Mouse (Mus musculus) mouse trophoblast stem cell (cell line): ENCODE data around the gene Sobp.

Experiments used
- in situ Hi-C, 2 experiments: fragments of 300-500 bp; cut with MseI, MboI; formaldehyde crosslinking; loops; 2 replicates in 1 of 2; 3 replicates in 1 of 2; pipeline ENCODE4 v1.15.1; 2025

Gene Sobp

DNA sequence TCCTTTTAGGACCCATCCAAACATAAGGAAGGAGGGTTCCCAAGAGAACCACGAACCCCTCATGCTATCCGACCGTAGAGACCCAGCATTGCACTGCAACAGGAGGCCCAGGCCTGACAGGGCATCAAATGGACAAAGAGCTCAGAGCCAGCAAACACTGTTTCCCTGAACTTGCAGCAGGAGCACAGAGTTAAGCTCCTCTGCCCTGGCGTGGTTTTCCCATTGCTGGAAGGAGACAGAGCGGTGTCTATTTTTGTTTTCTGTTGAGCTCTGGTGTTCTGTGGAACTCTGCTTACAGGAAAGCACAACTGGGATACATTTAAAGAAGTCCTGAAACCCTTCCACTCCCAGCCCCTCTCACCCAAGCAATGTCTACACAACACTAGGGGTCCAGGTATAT is 15.0 kb downstream of the Sobp start:
- in situ Hi-C loops: no loop called here

DNA sequence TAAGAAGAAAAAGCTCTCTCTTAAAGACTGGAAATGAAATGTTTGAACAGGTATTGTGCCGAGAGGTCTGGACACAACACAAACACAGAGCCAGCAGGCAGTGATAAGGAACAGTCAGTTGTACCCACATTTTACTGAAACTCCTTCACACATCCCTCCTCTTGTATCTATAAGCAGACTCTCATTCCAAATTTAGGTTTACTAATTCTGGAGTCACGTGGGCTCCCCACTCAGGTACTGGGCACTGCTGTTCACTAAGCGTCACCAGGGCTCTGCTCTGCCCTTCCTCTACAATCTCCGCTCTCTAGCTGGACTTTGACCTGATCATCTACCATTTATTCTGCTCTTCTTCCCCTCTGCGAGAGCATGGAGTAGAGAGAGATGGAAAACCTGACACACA is 15.4 kb downstream of the Sobp start:
- in situ Hi-C loops: no loop called here

DNA sequence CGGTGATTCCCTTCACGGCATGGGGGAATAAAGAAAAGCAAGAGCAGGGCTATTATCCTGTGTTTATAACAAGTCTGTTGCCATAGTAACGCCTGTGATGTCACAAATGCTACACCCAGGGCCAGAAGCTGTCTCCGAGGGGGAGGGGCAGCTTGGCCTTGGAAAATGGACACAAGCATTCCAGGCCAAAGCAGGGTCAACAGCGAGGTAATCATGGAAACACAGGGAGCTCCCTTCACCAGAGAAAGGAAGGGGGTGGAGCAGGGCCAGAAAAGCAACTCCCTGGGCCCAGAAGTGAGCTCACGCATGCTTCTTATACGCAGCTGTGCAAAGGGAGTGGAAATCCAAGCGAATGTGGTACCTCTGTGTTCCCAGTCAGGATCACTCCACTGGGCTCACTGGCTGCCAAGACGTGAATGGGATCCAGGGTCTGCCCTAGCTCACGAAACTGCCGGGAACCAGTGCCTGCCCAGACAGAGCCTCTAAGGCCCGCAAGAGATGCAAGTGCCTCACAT is 19.2 kb downstream of the Sobp start:
- in situ Hi-C loops: no loop called here

DNA sequence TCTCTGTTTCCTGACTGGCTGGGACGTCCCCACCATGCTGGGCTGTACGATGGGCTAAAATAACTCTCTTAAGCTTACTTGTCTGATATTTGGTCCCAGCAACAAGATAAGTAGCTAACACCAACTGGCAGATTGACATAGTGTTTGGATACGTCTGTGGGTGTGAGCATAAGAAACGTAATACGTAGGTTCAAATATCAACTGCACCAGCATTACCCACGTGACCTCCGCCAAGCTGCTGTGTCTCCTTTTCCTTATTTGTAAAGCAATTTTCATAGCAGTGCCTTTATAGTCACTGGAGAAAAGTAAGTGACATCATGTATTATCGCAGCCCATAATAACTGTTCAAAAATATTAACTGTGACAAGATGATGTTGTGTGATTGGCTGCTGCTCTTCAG is 21.7 kb downstream of the Sobp start:
- in situ Hi-C loops: no loop called here

DNA sequence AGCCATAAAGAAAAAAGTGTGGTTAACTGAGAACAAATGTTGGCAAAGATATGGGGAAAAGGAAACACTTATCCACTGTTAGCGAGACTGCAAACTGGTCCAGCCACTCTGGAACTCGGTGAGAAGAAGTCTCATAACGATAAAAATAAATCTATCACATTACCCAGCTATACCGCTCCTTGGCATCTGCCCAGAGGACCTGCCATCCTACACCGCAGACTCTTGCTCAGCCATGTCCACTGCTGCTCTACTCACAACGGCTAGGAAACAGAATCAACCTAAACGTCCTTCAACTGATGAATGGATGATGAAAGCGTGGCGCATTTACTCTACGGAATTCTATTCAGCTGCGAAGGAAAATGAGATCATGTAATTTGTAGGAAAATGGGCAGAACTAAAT is 25.9 kb downstream of the Sobp start:
- in situ Hi-C loops: no loop called here

DNA sequence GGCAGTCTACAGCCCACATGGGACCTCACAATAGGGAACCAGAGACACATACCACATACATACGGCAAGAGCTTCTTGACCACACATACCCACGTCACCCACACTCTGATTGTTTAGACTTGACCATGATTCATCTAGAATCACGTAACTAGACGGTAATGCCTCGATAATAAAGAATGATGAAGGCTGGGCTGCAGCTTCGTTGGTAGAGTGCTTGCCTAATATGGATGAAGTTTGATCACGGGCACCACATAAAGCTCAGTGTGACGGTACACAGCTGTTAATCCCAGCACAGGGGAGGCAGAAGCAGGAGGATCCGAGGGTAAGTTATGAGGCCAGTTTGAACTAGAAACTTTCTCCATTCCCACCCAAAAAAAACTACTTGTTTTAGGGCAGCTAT is 31.2 kb downstream of the Sobp start:
- in situ Hi-C loops: no loop called here

DNA sequence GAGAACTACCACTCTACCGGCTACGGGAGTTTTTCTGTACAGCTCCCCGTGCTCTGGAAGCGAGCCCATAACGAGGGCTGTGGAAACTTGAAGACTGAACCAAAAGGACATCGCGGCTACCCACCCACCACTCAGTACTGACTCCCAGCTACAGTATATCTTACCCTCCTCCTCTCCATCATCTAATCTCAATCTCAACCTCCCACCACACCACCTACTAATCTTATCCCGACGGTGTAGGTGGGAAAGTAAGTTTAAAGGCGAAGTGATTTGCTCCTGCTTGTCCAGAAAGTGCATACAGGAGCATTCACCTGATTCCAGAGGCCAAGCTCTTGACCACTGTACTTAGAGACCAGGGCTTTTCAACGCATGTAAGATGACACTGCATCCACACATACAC is 40.3 kb downstream of the Sobp start:
- in situ Hi-C loops: no loop called here

DNA sequence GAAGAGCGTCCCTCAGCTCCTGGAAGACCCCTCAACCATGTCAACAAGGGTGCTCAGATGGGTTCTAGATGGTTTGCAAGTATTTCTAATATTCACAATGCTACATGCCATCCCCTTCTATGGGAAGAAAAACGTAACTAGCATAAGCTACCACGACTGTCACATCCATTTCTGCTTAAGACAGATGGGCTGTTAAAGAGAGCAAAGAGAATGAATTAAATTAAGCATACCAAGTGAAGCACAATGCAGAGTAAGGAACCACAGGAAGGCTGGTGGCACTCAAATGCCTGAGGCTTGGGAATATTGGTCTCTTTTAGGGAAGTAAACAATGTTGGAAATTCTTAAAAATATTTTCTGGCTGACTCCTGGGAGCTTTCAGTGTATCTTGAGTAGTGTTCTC is 45.6 kb downstream of the Sobp start:
- in situ Hi-C loops: no loop called here

DNA sequence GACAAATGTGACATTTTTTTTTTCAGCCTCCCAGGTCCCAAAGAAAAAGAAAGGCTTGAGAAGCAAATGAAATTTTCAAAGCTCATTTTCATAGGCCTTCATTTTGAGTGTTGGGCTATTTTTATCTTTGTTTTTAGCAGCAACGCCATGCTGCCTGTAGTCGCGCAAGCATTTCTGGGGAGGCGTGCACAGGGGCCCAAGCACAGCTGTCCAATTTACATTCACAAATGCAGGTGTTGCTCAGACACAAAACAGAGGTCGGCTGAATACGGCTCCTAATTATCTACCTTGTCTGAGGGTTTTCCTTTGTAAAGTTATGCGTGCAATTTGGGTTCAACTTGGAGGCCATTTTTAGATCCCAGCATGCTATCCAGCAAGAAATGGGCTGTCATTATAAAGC is 49.8 kb downstream of the Sobp start:
- in situ Hi-C loops: no loop called here

DNA sequence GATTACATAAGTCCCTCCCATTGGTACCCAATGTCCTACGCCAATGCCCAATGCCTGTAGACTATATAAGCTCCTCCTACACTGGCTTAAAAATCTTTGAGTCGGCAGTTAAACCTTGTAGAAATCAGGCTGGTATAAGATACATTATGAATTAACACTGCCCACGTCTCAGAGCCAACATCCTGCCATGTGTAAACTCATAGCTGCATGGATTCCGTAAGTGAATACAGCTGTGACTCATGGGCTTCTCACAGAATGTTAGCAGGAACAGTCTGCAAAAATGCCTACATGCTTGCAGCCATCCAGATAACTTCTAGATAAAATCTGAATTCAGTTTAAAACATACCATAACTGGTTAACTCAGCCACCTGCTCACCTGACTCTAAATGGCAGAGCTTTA is 50.2 kb downstream of the Sobp start:
- in situ Hi-C loops: no loop called here

DNA sequence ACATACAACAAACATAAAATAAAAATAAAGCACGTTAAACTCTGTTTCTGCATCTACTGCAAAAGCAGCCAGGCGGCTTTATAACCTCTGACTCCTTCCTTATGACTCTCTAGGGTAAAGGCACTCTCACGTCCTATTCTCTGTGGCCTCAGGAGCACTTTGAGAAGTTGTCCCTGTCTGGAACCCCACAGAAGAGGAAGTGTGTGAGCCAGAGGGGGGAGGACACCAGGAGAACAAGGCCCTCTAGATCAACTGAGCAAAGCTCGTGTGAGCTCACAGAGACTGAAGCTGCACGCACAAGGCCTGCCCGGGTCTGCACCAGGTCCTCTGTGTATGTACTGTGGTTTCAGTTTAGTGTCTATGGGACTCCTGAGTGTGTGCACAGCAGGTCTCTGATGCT is 50.9 kb downstream of the Sobp start:
- in situ Hi-C loops: no loop called here

DNA sequence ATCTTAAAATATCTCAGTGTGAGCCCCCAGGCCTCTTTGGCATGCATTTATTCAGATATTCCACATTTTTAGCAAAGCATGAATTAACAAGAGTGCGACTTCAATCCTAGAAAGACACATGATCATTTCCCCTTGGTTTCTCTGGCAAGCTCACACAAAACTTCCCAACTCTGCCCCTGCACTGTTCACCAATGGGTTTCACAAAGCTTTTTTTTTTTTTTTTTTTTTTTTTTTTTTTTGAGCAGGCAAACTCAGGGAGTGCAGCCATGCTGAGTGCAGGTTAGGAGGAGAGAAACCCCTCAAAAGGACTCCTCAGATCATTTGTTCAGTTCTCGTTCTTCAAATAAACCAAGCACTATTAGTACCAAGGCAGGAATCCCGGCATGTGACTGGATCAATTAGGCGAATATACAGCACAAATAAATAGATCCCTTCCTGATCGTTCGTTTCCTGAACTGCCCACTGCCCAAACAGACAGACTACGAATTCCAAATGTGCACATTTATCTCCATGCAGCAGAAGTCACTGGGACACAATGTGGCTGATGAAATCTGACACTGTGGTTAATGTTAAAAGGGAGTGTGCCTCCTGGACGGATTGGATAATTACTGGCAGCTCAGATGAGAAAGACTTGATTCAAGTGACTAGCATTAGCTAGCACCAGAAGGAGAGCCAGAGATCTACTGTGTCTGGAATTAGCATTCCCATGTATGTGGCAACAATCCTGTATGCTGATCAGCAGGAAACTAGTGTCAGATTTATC is 53.5 kb downstream of the Sobp start:
- in situ Hi-C loops: no loop called here

DNA sequence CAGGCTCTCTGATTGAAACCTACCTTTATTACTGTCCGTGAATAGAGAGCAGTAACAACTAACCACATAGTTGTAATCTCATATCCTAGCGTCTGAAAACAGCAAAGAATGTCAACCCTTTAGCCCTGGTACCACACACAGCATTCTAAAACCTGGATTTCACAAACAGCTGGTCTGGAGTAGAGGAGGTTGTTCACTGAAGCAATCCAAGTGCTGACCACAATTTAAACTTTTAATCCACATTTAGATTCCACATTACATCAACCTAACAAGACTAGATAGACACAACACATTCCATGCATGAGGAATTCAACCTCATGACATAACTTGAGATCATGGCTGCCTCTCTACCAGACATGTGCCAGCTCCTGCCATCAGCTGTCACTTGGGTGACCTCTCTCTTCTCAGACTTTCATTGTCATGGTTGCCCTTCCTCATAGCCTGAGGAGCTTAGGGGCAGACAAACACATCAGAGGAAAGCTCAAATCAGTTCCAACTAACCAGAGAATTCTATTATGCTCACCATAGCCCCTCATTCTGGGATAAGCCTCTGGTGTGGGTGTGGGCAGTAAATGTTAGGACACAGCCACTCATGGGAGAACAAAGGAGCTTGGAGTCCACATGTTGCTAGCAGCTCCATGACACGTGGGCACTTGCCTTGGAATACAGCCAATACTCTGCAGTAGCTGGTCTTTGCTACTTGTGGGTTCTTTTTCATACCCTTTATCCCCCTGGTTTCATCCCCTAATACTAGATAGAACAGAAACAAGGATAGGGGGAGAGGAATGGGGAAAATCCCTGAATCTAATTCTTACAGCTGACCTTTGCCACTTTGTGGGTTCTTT is 58.0 kb downstream of the Sobp start:
- in situ Hi-C loops: no loop called here

DNA sequence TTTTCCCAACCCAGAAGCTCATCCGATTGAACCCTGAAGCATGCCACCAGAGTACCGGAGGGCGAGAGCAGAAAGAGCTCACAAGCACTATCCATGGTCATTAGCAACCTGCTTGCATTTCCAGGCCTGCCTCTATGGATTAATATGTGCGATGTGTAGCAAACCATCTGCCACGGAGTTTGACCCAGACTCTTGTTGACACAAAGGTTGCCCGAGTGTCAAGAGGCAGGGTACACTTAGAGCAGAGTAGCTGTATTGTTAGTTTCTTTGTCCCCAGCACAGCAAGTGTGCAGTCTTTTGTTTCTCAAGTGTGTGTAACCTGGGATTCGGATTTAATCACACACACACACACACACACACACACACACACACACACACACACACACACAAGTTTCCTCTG is 62.0 kb downstream of the Sobp start:
- in situ Hi-C loops: no loop called here

DNA sequence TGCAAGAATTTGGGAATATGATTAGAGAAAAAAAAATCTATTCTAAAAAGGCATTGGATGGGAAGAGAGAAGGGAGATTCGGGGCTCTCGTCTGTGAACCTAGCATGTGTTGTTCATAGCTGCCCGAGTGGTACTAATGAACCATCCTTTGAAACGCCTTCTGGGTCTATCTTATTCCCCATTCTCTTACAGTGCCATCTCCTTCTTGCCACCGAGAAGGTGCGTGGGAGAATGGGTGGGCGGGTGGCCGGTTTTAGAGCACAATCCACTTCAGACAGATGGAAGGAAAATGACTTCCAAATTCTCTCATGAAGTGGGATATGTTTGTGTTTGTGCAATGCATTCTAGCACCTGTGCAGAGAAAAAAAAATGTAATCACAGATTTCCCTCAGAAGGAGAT is 67.7 kb downstream of the Sobp start:
- in situ Hi-C loops: no loop called here

DNA sequence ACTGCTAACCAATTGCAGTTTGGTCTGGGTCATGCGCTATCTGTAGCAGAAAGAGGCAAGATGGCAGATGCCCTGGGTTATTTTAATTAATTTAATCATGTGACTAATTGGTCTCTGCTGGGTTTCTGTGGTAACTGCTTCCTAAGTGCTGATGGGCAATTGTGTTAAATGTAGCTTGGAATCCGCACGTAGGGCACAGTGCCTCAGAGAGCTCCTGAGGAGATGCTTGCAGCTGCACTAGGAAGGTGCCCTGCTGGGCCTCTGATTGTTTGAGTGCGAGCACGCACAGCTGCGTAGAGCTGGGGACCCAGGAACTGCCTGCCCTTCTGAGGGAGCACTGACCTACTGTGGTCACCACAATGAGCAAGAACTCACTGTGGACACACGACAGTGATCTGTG is 68.1 kb downstream of the Sobp start:
- in situ Hi-C loops: no loop called here

DNA sequence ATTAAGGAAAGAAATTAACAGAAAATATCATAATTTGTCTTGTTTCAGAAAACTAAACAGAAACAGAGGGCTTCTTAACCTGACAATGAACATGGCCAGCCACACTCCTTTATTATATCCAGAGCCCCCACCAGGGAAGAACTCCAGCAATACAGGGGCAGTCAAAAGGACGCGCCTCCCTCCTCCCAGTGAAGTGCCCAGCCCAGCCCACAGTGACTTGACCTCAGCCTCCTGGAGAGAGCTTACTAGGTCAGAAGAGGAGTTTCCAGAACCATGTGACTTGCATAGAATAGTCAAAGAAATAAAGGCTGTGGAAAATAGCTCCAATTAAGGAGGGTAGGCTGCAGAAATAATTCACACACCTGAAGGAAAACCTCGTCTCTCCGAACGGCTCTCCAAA is 73.8 kb downstream of the Sobp start:
- in situ Hi-C loops: no loop called here

DNA sequence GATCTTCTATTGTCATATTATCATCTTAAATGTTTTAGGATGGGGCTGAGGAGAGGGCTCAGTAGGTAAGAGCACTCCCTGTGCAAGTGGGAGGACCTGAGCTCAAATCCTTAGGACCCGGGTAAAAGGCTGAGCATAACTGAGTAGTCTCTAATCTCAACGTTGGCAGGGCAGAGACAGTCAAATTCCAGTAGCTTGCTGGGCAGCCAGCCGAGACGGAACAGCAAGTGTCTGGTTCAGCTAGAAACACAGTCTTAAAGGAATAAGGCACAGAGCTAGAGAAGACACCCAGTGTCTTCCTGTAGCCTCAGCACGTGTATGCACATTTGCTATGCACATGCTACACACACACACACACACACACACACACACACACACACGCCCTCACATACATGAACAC is 75.1 kb downstream of the Sobp start:
- in situ Hi-C loops: no loop called here

DNA sequence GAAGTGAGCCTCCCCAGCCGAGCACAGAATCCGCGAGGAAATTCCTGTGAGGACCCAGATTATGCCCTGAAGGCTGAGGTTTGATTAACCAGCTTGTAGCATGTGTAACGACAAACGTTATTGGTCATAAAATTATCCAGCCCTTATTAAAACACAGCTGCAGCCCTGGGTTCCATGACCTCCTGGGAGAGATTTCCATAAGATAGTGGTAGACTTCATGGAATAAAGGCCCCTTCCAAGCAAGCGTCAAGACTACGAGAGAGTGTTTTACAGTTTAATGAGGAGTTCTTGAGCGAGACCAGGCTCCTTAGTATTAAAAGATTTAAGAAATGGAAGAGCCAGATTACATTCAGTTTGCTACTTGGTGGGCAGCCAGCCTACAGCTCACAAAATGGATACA is 76.6 kb downstream of the Sobp start:
- in situ Hi-C loops: no loop called here

DNA sequence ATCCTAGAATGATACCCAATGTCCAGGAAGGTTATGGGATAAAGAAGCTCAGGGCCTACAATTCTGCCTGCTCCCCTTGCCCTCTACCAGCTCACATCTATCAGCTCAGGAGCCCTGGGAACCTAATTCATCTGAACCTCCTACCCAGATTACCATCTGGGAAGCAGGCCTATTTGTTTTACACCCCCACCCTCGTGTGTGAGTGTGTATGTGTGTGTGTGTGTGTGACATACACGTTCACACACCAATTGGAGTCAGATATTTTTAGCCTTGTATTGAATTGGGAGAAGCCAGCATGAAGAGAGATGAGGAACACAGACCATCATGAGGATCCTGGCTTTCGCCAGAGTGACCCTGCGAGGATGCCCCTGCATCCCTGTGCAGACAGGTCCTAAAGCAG is 77.7 kb downstream of the Sobp start:
- in situ Hi-C loops: no loop called here

DNA sequence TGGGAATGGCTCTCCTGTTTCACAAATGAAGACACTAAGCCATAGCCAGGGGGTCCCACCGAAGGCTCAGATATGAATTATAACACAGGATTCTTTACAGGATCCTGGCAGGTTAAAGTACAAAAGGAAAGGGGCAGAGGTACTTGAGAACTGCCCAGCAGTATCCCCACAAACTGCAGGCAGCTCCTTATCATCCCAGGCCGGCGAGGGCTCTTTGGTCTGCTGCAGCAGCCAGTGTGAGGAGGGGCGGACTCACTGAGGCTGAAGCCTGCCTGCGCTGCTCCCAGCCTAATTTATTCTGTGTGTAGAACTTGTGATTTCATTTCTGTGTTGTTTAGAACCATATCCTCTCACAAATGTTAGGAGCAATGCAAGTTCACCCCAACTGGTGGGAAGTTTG is 79.8 kb downstream of the Sobp start:
- in situ Hi-C loops: no loop called here

DNA sequence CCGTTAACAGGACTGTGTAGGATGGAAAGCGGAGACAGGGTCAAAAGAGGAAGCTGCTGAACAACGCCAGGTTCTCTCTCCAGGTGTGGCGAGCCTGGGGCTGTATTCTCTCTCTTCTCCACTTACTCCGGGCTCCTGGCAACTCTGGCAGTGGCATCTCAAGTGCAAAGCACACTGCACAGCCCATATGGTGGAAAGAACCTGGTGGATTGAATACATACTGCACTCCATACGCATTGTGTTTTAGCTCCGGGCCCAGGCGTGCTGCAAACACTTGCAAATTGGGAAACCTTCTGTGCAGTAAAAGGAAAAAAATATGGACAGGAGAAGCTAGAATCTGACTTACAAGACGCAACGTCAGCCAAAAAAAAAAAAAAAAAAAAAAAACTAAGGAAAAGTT is 80.9 kb downstream of the Sobp start:
- in situ Hi-C loops: no loop called here

DNA sequence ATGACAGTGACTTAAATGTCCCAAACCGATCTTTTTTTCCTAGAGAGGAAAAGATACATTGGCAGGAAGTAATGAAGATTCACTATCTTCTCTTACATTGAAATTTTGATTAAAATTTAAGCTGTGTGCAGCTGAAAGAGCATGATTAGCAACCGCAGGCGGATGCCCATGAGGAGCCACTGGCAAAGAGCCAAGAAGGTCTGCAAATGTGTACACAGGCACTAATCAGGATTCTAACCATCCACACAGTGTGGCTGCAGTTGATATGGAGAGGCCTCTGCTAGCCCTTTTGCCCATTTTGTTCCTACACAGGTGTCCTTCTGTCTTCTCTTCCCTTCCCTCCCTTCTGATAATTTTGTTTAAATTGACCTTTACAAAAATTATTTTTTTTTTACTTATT is 84.3 kb downstream of the Sobp start:
- in situ Hi-C loops: no loop called here
